Mouse (Mus musculus) bone marrow macrophage, adult 2 months (primary cell): Measurements from ENCODE around the gene Nsmce1.

ENCODE experiments used
- CTCF ChIP-seq: IDR thresholded peaks from 2 replicates; pipeline ENCODE4 v1.5.1; 2012; ENCODE audit warnings: low read depth, mild to moderate bottlenecking, low read length, moderate library complexity
- POLR2A ChIP-seq: IDR thresholded peaks from 2 replicates; pipeline ENCODE4 v1.6.1; 2012; ENCODE audit warnings: mild to moderate bottlenecking, low read depth, low read length, borderline replicate concordance

DNA sequence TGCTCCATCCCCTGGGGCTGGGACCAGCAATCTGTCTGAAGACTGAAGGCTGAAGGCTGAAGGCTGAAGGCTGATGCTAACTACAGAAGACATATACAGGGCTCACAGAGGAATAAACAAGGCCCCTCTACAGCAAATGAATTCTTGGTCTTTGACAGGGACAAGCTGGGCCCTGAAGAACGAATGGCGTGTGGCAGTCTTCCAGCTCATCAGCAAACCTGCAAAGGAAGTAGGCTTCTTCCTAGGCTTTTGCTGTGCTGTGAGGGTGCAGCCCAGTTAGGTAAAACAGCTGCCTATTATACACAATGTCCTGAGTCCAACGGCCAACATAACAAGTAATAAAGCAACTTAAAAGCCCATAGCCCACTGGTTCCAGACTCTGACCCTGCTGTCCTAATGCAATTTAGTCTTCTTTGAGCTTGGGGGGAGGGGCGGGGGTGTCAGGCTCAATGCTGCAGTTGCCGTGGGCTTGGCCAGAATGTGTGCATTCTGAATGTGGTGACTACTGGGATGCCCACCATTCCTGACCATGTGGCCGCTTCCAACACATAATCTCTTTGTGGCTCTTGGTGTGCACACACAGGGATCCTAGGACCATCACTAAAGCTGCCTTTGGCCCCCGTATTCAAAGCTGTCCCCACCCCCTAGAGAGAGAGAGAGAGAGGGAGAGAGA, 61.1 kb downstream of the Nsmce1 start:
- TF ChIP-seq POLR2A: no peak
- TF ChIP-seq CTCF: no peak
